Mouse (Mus musculus) lung, adult 2 months (tissue): ENCODE measurements around the gene Mb.

Experiments
- CTCF ChIP-seq: fragments of 200-500 bp; IDR thresholded peaks from 2 replicates; pipeline ENCODE4 v1.5.1; 2011; ENCODE audit warnings: mild to moderate bottlenecking, low read length, control low read depth; ENCODE audit not compliant: insufficient read depth
- POLR2A ChIP-seq: fragments of 200-500 bp; IDR thresholded peaks from 2 replicates; pipeline ENCODE4 v1.6.1; 2011; ENCODE audit warnings: low read depth, mild to moderate bottlenecking, control low read depth, low read length, borderline replicate concordance; ENCODE audit errors: extremely low read depth

DNA sequence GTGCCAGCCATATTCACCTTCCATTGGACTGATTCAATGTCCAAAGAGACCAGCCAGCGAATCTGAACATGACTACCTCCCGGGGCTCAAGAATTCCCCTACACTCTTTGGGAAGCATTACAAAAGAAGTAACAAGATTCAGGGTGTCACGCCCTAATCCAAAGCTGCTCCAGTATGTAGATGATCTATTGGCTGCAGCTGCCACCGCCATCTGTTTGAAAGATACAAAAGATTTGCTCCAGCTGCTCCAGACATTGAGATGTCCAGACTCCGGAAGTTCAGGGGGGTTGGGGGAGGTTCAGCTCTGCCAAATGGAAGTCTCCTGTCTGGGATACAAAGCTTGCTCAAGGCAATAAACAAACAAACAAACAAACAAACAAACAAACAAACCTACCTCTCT lies 73.9 kb downstream of the Mb start:
- TF ChIP-seq CTCF (no peak), POLR2A (no peak)
